ENCODE assay signal across 12 mouse cellular contexts in the genomic region with DNA sequence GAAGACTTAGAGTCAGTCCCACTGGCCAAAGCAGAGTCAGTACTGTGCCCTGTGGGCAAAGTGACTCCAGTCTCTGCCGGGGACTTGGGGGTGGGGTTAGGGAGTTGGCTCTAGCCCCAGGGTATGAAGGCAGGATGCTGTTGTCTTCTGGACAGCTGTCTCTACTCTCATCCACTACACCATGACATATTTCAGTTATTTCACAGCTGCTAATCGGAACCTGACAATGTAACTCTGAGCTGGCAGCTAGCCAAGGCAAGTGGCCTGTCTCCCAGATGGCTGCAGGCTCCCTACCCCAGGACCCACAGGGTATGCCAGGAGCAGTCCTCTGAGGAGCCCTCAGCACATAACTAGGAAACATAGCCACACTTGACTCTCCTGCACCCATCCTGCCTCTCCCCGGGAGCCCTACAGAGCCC.
DNase-seq lines count a peak whose midpoint lies in the region; ATAC-seq and TF ChIP-seq lines count a peak whose summit lies in the region.
"Had no signal": no experiment of that assay in that cellular context is flagged by ENCODE, and none has a peak within 500 bp of the region (broad histone marks: within the 10 kb centered on the region; RNA-seq: fewer than 3 reads in every experiment).

No protein-coding gene starts in this region.

- H3K27me3 ChIP-seq in midbrain, postnatal 0 days (ENCODE audit: insufficient read depth, low read length) = no peaks in the 10 kb centered on the region
- no peaks in the 10 kb centered on the region for H3K27me3 ChIP-seq in midbrain, embryonic 11.5 days (ENCODE audit: control insufficient read depth, insufficient read depth, low read length)
- H3K27me3 ChIP-seq in heart, embryonic 15.5 days = 0 out of 2 replicates have a peak, but pooled peaks cover 4% of the 10 kb centered on the region
- H3K27me3 ChIP-seq: liver, embryonic 15.5 days; neural tube, embryonic 12.5 days had no signal

- intact Hi-C loops in gastrocnemius, postnatal 36 days (cut with DNase I) = no loop called here
- intact Hi-C loops in left cerebral cortex, postnatal 14 days (cut with DNase I) = no loop called here

- ATAC-seq in midbrain, postnatal 0 days (ENCODE audit: low FRiP score) = no peak
- no peak for ATAC-seq in midbrain, embryonic 11.5 days (ENCODE audit: low FRiP score)
- ATAC-seq in heart, embryonic 15.5 days (replicated peaks; ENCODE audit: insufficient number of reproducible peaks, insufficient read depth, low FRiP score, low read depth) = peak; percentile 65; the same call in 1 of the 2 replicates

- WGBS in midbrain, postnatal 0 days = 59% methylated on average over 3 of the region's 3 CpGs
- 89% methylated on average over 3 of the region's 3 CpGs for WGBS in midbrain, embryonic 11.5 days
- WGBS in heart, embryonic 15.5 days = 17% methylated on average over 3 of the region's 3 CpGs

- no peaks in the 10 kb centered on the region for H3K9me3 ChIP-seq in midbrain, postnatal 0 days (ENCODE audit: low read length)
- H3K9me3 ChIP-seq in midbrain, embryonic 11.5 days (ENCODE audit: control insufficient read depth, low read length) = no peaks in the 10 kb centered on the region
- no peaks in the 10 kb centered on the region for H3K9me3 ChIP-seq in heart, embryonic 15.5 days (replicated peaks)
- H3K9me3 ChIP-seq: liver, embryonic 15.5 days; neural tube, embryonic 12.5 days had no signal

- H3K4me3 ChIP-seq in midbrain, postnatal 0 days (ENCODE audit: low read depth, low read length) = no peak overlapping the region
- no peak overlapping the region for H3K4me3 ChIP-seq in midbrain, embryonic 11.5 days (ENCODE audit: low read depth, low read length)
- no peak overlapping the region for H3K4me3 ChIP-seq in heart, embryonic 15.5 days
- H3K4me3 ChIP-seq: erythroblast, embryonic 14.5 days; liver, embryonic 15.5 days; neural tube, embryonic 12.5 days had no signal

- no peak overlapping the region for H3K27ac ChIP-seq in midbrain, postnatal 0 days (ENCODE audit: low read depth, low read length)
- no peak overlapping the region for H3K27ac ChIP-seq in midbrain, embryonic 11.5 days (ENCODE audit: low read depth, low read length)
- H3K27ac ChIP-seq in heart, embryonic 15.5 days = no peak overlapping the region
- H3K27ac ChIP-seq: liver, embryonic 15.5 days; neural tube, embryonic 12.5 days had no signal

- no peak overlapping the region for H3K4me2 ChIP-seq in midbrain, postnatal 0 days (ENCODE audit: low read depth, low read length, poor library complexity, severe bottlenecking)
- H3K4me2 ChIP-seq in midbrain, embryonic 11.5 days = no peak overlapping the region
- H3K4me2 ChIP-seq in heart, embryonic 15.5 days = no peak overlapping the region
- H3K4me2 ChIP-seq: liver, embryonic 15.5 days; neural tube, embryonic 12.5 days had no signal

- no peaks in the 10 kb centered on the region for H3K36me3 ChIP-seq in midbrain, postnatal 0 days (ENCODE audit: insufficient read depth, low read length)
- no peaks in the 10 kb centered on the region for H3K36me3 ChIP-seq in midbrain, embryonic 11.5 days (ENCODE audit: control insufficient read depth, insufficient read depth, low read length)
- no peaks in the 10 kb centered on the region for H3K36me3 ChIP-seq in heart, embryonic 15.5 days
- H3K36me3 ChIP-seq: liver, embryonic 15.5 days; neural tube, embryonic 12.5 days had no signal

- no peak for TF ChIP-seq CTCF in midbrain, postnatal 0 days (IDR thresholded peaks at IDR 0.05)

- H3K9ac ChIP-seq in midbrain, postnatal 0 days (replicated peaks; ENCODE audit: low read length, poor library complexity, severe bottlenecking) = no peak overlapping the region
- H3K9ac ChIP-seq in midbrain, embryonic 11.5 days (ENCODE audit: low read length) = no peak overlapping the region
- no peak overlapping the region for H3K9ac ChIP-seq in heart, embryonic 15.5 days
- H3K9ac ChIP-seq: liver, embryonic 15.5 days; neural tube, embryonic 12.5 days had no signal

- H3K4me1 ChIP-seq in midbrain, postnatal 0 days (ENCODE audit: insufficient read depth, low read length) = no peaks in the 10 kb centered on the region
- no peaks in the 10 kb centered on the region for H3K4me1 ChIP-seq in midbrain, embryonic 11.5 days (ENCODE audit: control insufficient read depth, insufficient read depth, low read length)
- peaks cover 18% of the 10 kb centered on the region for H3K4me1 ChIP-seq in heart, embryonic 15.5 days (replicated peaks)
- H3K4me1 ChIP-seq: liver, embryonic 15.5 days had no signal

- DNase-seq in gastrocnemius, postnatal 4 days (ENCODE audit: low spot score in 2 of 2) = peak; percentile 33 to 60
- DNase-seq in gastrocnemius, postnatal 36 days = no peak
- peak; percentile 54 for DNase-seq in midbrain, postnatal 0 days (ENCODE audit: low spot score)
- no peak for DNase-seq in midbrain, embryonic 11.5 days (ENCODE audit: low spot score, missing footprints)
- peak; percentile 16 for DNase-seq in lung, postnatal 36 days
- no peak for DNase-seq in left cerebral cortex, postnatal 14 days (ENCODE audit: low spot score in 2 of 2)
- no peak for DNase-seq in urinary bladder, adult 2 months (ENCODE audit: low spot score)
- DNase-seq: adrenal gland, adult 2 months had no signal

Comparison
In these comparisons a context has a peak if more than half of its experiments do, and no peak if none do; other contexts are left out.
1. DNase-seq: peak in gastrocnemius, postnatal 4 days (2 of 2), midbrain, postnatal 0 days (single experiment) and lung, postnatal 36 days (single experiment); none in gastrocnemius, postnatal 36 days (0 of 2), midbrain, embryonic 11.5 days (single experiment), left cerebral cortex, postnatal 14 days (0 of 2) and urinary bladder, adult 2 months (single experiment).